Mouse (Mus musculus) limb, embryonic 14.5 days (tissue): ENCODE results near the gene Izumo1r. TPM values are rescaled to one million over a fixed set of nuclear protein-coding genes. Genes with fewer than 3 reads are reported as not detected.

ENCODE experiments used
- ATAC-seq: fragments of 200-750 bp; cut with Nextera tagmentation; 2 replicates; pipeline ENCODE4 v1.8.0; 2017; ENCODE audit warnings: low read depth, moderate number of reproducible peaks, moderate TSS enrichment; ENCODE audit not compliant: low FRiP score
- DNase-seq: peaks from one replicate; pipeline ENCODE4 v3.0.0-alpha.2; 2015; ENCODE audit warnings: low spot score
- H3K27ac ChIP-seq: fragments of 300-500 bp; sonication (generic); replicated peaks from 2 replicates; pipeline ENCODE4 v1.5.1; 2014; ENCODE audit warnings: low read depth, mild to moderate bottlenecking, low read length, moderate library complexity, mixed read lengths
- H3K27me3 ChIP-seq: fragments of 300-500 bp; sonication (generic); 2 replicates; pipeline ENCODE4 v1.6.1; 2014; ENCODE audit warnings: low read length, mixed read lengths; ENCODE audit not compliant: control insufficient read depth, insufficient read depth
- H3K36me3 ChIP-seq: fragments of 300-500 bp; sonication (generic); 2 replicates; pipeline ENCODE4 v1.6.1; 2014; ENCODE audit warnings: mild to moderate bottlenecking, low read length, moderate library complexity, mixed read lengths; ENCODE audit not compliant: control insufficient read depth, insufficient read depth
- H3K4me1 ChIP-seq: fragments of 300-500 bp; sonication (generic); 2 replicates; pipeline ENCODE4 v1.6.1; 2014; ENCODE audit warnings: antibody characterized with exemption, low read length, mixed read lengths; ENCODE audit not compliant: control insufficient read depth, insufficient read depth
- H3K4me2 ChIP-seq: fragments of 300-500 bp; sonication (generic); replicated peaks from 2 replicates; pipeline ENCODE4 v1.6.1; 2014; ENCODE audit warnings: low read depth, mild to moderate bottlenecking, low read length, moderate library complexity; ENCODE audit not compliant: severe bottlenecking
- H3K4me3 ChIP-seq: fragments of 300-500 bp; sonication (generic); replicated peaks from 2 replicates; pipeline ENCODE4 v1.5.1; 2014; ENCODE audit warnings: low read length
- H3K9ac ChIP-seq: fragments of 300-500 bp; sonication (generic); 2 replicates; pipeline ENCODE4 v1.6.1; 2014; ENCODE audit warnings: mild to moderate bottlenecking, low read depth, low read length, moderate library complexity; ENCODE audit not compliant: severe bottlenecking
- H3K9me3 ChIP-seq: fragments of 300-500 bp; sonication (generic); 2 replicates; pipeline ENCODE4 v1.6.1; 2016; ENCODE audit warnings: low read length; ENCODE audit not compliant: control insufficient read depth
- POLR2A ChIP-seq: fragments of 200-500 bp; IDR thresholded peaks from 2 replicates; pipeline ENCODE4 v1.8.0; 2012; ENCODE audit warnings: inconsistent platforms, mild to moderate bottlenecking, moderate library complexity, borderline replicate concordance; ENCODE audit not compliant: insufficient read depth, insufficient read length; ENCODE audit errors: extremely low read depth
- WGBS: fragments of 180-500 bp; shearing (Covaris S2); extraction: QIAGEN DNeasy Blood & Tissue Kit; methylation state at CpG from one replicate; pipeline ENCODE4 v1.1.7; 2014; 5-methylcytosine and 5-hydroxymethylcytosine counted together
- polyA plus RNA-seq, 2 experiments: library from polyadenylated mRNA; depleted of rRNA in 1 of 2; stranded (reverse) in 1 of 2; unstranded in 1 of 2; fragments of >200 nt; fragmentation: Nextera tagmentation in 1 of 2; extraction: Ambion mirVana in 1 of 2; gene quantifications; 2 replicates each; pipeline versions ENCODE4 v1.2.1 to v1.2.3; 2012 to 2014

Gene Izumo1r
- polyA plus RNA-seq (2012; rRNA removed) (1.1 and 1.6 TPM in 2 replicates), polyA plus RNA-seq (2014; fragmentation: Nextera tagmentation; extraction: Ambion mirVana) (0.43 TPM in 1 of 2 replicates, not detected in the other)

- DNase-seq = no peak
Measured at GRCm38 (mm10) chr9:14903581-14904378, at the start of gene Izumo1r. Gene Izumo1r, minus strand, starts transcription at chr9:14903949.

GRCm38 (mm10) chr9:14951072-14951471, 47.3 kb upstream of the Izumo1r start:
- no peak for ATAC-seq
- Histone ChIP-seq H3K36me3 (no peaks in the 10 kb centered on the region), H3K4me1 (no peaks in the 10 kb centered on the region), H3K9ac (no peak overlapping the region), H3K4me2 (no peak overlapping the region), H3K4me3 (no peak overlapping the region), H3K9me3 (no peaks in the 10 kb centered on the region), H3K27me3 (no peaks in the 10 kb centered on the region), H3K27ac (no peak overlapping the region)
- WGBS = 74% methylated on average over 5 of the region's 5 CpGs
- peak; percentile 11 for DNase-seq
- no peak for TF ChIP-seq POLR2A

More at GRCm38 (mm10) chr9:14903581-14904378, at the start of gene Izumo1r:
- Histone ChIP-seq H3K27ac (no peak within 1 kb of the TSS), H3K36me3 (no peaks in the 10 kb centered on the region), H3K9ac (no peak within 1 kb of the TSS), H3K4me2 (no peak within 1 kb of the TSS), H3K27me3 (no peaks in the 10 kb centered on the region), H3K9me3 (no peaks in the 10 kb centered on the region), H3K4me1 (peaks cover 12% of the 10 kb centered on the region), H3K4me3 (no peak within 1 kb of the TSS)
- no peak for TF ChIP-seq POLR2A
- ATAC-seq = no peak
- 35% methylated on average over 11 of the region's 11 CpGs for WGBS

- ATAC-seq = no peak
- 87% methylated on average over 5 of the region's 5 CpGs for WGBS
- TF ChIP-seq POLR2A = no peak
- Histone ChIP-seq H3K4me1 (no peaks in the 10 kb centered on the region), H3K27me3 (no peaks in the 10 kb centered on the region), H3K4me2 (no peak overlapping the region), H3K4me3 (no peak overlapping the region), H3K27ac (no peak overlapping the region), H3K9me3 (no peaks in the 10 kb centered on the region), H3K36me3 (no peaks in the 10 kb centered on the region), H3K9ac (no peak overlapping the region)
- no peak for DNase-seq
Measured at GRCm38 (mm10) chr9:14948843-14949242, 45.1 kb upstream of the Izumo1r start.

GRCm38 (mm10) chr9:14946677-14947076, 42.9 kb upstream of the Izumo1r start:
- Histone ChIP-seq H3K4me2 (no peak overlapping the region), H3K9ac (no peak overlapping the region), H3K9me3 (no peaks in the 10 kb centered on the region), H3K4me1 (no peaks in the 10 kb centered on the region), H3K27me3 (no peaks in the 10 kb centered on the region), H3K27ac (no peak overlapping the region), H3K4me3 (no peak overlapping the region), H3K36me3 (no peaks in the 10 kb centered on the region)
- no peak for ATAC-seq
- 44% methylated on average over 4 of the region's 4 CpGs for WGBS
- TF ChIP-seq POLR2A = no peak
- no peak for DNase-seq

- ATAC-seq = no peak
- WGBS = 42% methylated on average over 3 of the region's 3 CpGs
Measured at GRCm38 (mm10) chr9:14945919-14946318, 42.2 kb upstream of the Izumo1r start.

More at GRCm38 (mm10) chr9:14945919-14946318, 42.2 kb upstream of the Izumo1r start:
- DNase-seq = no peak
- Histone ChIP-seq H3K36me3 (no peaks in the 10 kb centered on the region), H3K9ac (no peak overlapping the region), H3K4me2 (no peak overlapping the region), H3K4me1 (no peaks in the 10 kb centered on the region), H3K4me3 (no peak overlapping the region), H3K9me3 (no peaks in the 10 kb centered on the region), H3K27me3 (no peaks in the 10 kb centered on the region), H3K27ac (no peak overlapping the region)
- no peak for TF ChIP-seq POLR2A
